Mouse (Mus musculus): ENCODE data around the gene Epb41.

Gene Epb41

GRCm38 (mm10) chr4:132074933-132075769 lies at the start of gene Epb41:
Gene Epb41, minus strand, starts transcription at chr4:132075321.
- DNase-seq (ENCODE audit: low read depth, low spot score) = peak; percentile 97

- no peak for DNase-seq (ENCODE audit: low read depth, low spot score)
Observed at GRCm38 (mm10) chr4:132123166-132123565, 48.0 kb upstream of the Epb41 start.

GRCm38 (mm10) chr4:132121674-132122073 lies 46.6 kb upstream of the Epb41 start:
- no peak for DNase-seq (ENCODE audit: low read depth, low spot score)

- DNase-seq (ENCODE audit: low read depth, low spot score) = no peak
Observed at GRCm38 (mm10) chr4:132119566-132119965, 44.4 kb upstream of the Epb41 start.

- DNase-seq (ENCODE audit: low read depth, low spot score) = no peak
Observed at GRCm38 (mm10) chr4:132116315-132116714, 41.2 kb upstream of the Epb41 start.

- DNase-seq (ENCODE audit: low read depth, low spot score) = no peak
Observed at GRCm38 (mm10) chr4:132113411-132114095, 38.4 kb upstream of the Epb41 start.

GRCm38 (mm10) chr4:132111227-132111626 lies 36.1 kb upstream of the Epb41 start:
- no peak for DNase-seq (ENCODE audit: low read depth, low spot score)

GRCm38 (mm10) chr4:132108221-132108620 lies 33.1 kb upstream of the Epb41 start:
- no peak for DNase-seq (ENCODE audit: low read depth, low spot score)

- no peak for DNase-seq (ENCODE audit: low read depth, low spot score)
Observed at GRCm38 (mm10) chr4:132101152-132101551, 26.0 kb upstream of the Epb41 start.

- no peak for DNase-seq (ENCODE audit: low read depth, low spot score)
Observed at GRCm38 (mm10) chr4:132099548-132099947, 24.4 kb upstream of the Epb41 start.

- DNase-seq (ENCODE audit: low read depth, low spot score) = no peak
Observed at GRCm38 (mm10) chr4:132095043-132095442, 19.9 kb upstream of the Epb41 start.

GRCm38 (mm10) chr4:132093928-132094327 lies 18.8 kb upstream of the Epb41 start:
- DNase-seq (ENCODE audit: low read depth, low spot score) = no peak

- no peak for DNase-seq (ENCODE audit: low read depth, low spot score)
Observed at GRCm38 (mm10) chr4:132093136-132093535, 18.0 kb upstream of the Epb41 start.

GRCm38 (mm10) chr4:132088921-132089320 lies 13.8 kb upstream of the Epb41 start:
- peak; percentile 60 for DNase-seq (ENCODE audit: low read depth, low spot score)

GRCm38 (mm10) chr4:132085114-132085513 lies 10.0 kb upstream of the Epb41 start:
- DNase-seq (ENCODE audit: low read depth, low spot score) = no peak

- DNase-seq (ENCODE audit: low read depth, low spot score) = no peak
Observed at GRCm38 (mm10) chr4:132080492-132080983, 5.4 kb upstream of the Epb41 start.

- peak; percentile 73 for DNase-seq (ENCODE audit: low read depth, low spot score)
Observed at GRCm38 (mm10) chr4:132079555-132080275, 4.6 kb upstream of the Epb41 start.

GRCm38 (mm10) chr4:132078296-132078714 lies 3.2 kb upstream of the Epb41 start:
- DNase-seq (ENCODE audit: low read depth, low spot score) = no peak

- no peak for DNase-seq (ENCODE audit: low read depth, low spot score)
Observed at GRCm38 (mm10) chr4:132077445-132077844, 2.3 kb upstream of the Epb41 start.

GRCm38 (mm10) chr4:132076480-132077405 lies 1.6 kb upstream of the Epb41 start:
- no peak for DNase-seq (ENCODE audit: low read depth, low spot score)

GRCm38 (mm10) chr4:132075796-132076195 lies 675 bp upstream of the Epb41 start:
- DNase-seq (ENCODE audit: low read depth, low spot score) = no peak
